Mouse (Mus musculus): Measurements from ENCODE around the gene Gm29666.
A peak's percentile ranks its signal among the peaks of the same experiment; 100 is the strongest.
"Not testable (repeated sequence)": the region's sequence is repeated elsewhere in the genome, so short reads cannot be mapped to it uniquely, and the experiment has no call there.

Gm29666 gene

GRCm38 (mm10) chr15:84898077-84898476, 21.8 kb downstream of the Gm29666 start:
- DNase-seq: no peak

GRCm38 (mm10) chr15:84896664-84897063, 23.2 kb downstream of the Gm29666 start:
- no peak for DNase-seq

GRCm38 (mm10) chr15:84896216-84896615, 23.6 kb downstream of the Gm29666 start:
- DNase-seq: not testable (repeated sequence)

- DNase-seq: peak; percentile 54 to 81
Measured at GRCm38 (mm10) chr15:84891658-84892057, 28.2 kb downstream of the Gm29666 start.

GRCm38 (mm10) chr15:84891246-84891645, 28.6 kb downstream of the Gm29666 start:
- no peak for DNase-seq

- DNase-seq: no peak
Measured at GRCm38 (mm10) chr15:84888066-84888465, 31.8 kb downstream of the Gm29666 start.

- DNase-seq: no peak
Measured at GRCm38 (mm10) chr15:84877029-84877815, 42.6 kb downstream of the Gm29666 start.

- DNase-seq: no peak
Measured at GRCm38 (mm10) chr15:84873867-84874266, 46.0 kb downstream of the Gm29666 start.

GRCm38 (mm10) chr15:84873079-84873478, 46.8 kb downstream of the Gm29666 start:
- no peak for DNase-seq

- DNase-seq: no peak
Measured at GRCm38 (mm10) chr15:84871802-84872201, 48.0 kb downstream of the Gm29666 start.

GRCm38 (mm10) chr15:84861911-84862310, 57.9 kb downstream of the Gm29666 start:
- DNase-seq: no peak

Data from kidney, postnatal 25 days (tissue).